Mouse (Mus musculus): ENCODE measurements around the gene Nrf1. TPM values are rescaled to one million over a fixed set of nuclear protein-coding genes. Genes with fewer than 3 reads are reported as not detected.

The Nrf1 gene
- polyA plus RNA-seq, 1 experiment from 2014 or later = 54.6 TPM

GRCm38 (mm10) chr6:30101773-30102415 lies 54.1 kb downstream of the Nrf1 start:
- no peak overlapping the region for H3K4me2 ChIP-seq (ENCODE audit: low read length)
- ATAC-seq = no peak
- H3K4me3 ChIP-seq (replicated peaks; ENCODE audit: low read length) = no peak overlapping the region
- no peak overlapping the region for H3K9ac ChIP-seq (replicated peaks; ENCODE audit: low read depth, low read length)
- 80% methylated on average over 12 of the region's 12 CpGs for WGBS
- no peak overlapping the region for H3K27ac ChIP-seq (ENCODE audit: low read length)
- H3K27me3 ChIP-seq (replicated peaks; ENCODE audit: control insufficient read depth, insufficient read depth, low read length) = no peaks in the 10 kb centered on the region
- no peaks in the 10 kb centered on the region for H3K9me3 ChIP-seq (ENCODE audit: control insufficient read depth, low read length)
- peaks cover 14% of the 10 kb centered on the region for H3K36me3 ChIP-seq (ENCODE audit: control insufficient read depth, insufficient read depth)
- no peaks in the 10 kb centered on the region for H3K4me1 ChIP-seq (replicated peaks; ENCODE audit: control insufficient read depth, insufficient read depth, low read length)

DNA sequence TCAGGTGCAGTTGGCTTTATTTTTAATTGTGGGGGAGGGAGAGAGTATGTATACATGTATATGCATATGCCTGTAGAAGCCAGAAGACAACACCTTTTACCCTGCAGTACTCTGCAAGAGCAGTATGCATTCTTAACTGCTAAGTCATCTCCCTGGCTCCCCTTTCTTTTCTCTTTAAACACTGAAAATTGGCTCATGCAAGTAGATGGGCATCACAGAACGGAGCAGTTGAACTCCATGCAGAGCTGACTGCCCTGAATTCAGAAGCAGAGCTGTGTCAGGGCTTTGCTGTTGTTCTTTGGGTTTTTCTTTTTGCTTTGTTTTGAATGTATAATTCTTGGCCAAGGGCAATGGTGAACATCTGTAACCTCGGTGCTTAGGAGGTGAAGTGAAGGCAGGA lies 58.3 kb downstream of the Nrf1 start:
- ATAC-seq = no peak
- no peak overlapping the region for H3K4me3 ChIP-seq (replicated peaks; ENCODE audit: low read length)
- no peak overlapping the region for H3K4me2 ChIP-seq (ENCODE audit: low read length)
- WGBS = 89% methylated on average over 2 of the region's 2 CpGs
- H3K27me3 ChIP-seq (replicated peaks; ENCODE audit: control insufficient read depth, insufficient read depth, low read length) = no peaks in the 10 kb centered on the region
- H3K9me3 ChIP-seq (ENCODE audit: control insufficient read depth, low read length) = no peaks in the 10 kb centered on the region
- no peak overlapping the region for H3K9ac ChIP-seq (replicated peaks; ENCODE audit: low read depth, low read length)
- no peaks in the 10 kb centered on the region for H3K4me1 ChIP-seq (replicated peaks; ENCODE audit: control insufficient read depth, insufficient read depth, low read length)
- H3K36me3 ChIP-seq (ENCODE audit: control insufficient read depth, insufficient read depth) = peaks cover 11% of the 10 kb centered on the region
- H3K27ac ChIP-seq (ENCODE audit: low read length) = no peak overlapping the region

GRCm38 (mm10) chr6:30107456-30107855 lies 59.7 kb downstream of the Nrf1 start:
- Histone ChIP-seq H3K4me1 (replicated peaks; ENCODE audit: control insufficient read depth, insufficient read depth, low read length) (no peaks in the 10 kb centered on the region), H3K9me3 (ENCODE audit: control insufficient read depth, low read length) (no peaks in the 10 kb centered on the region), H3K27me3 (replicated peaks; ENCODE audit: control insufficient read depth, insufficient read depth, low read length) (no peaks in the 10 kb centered on the region), H3K27ac (ENCODE audit: low read length) (no peak overlapping the region), H3K4me3 (replicated peaks; ENCODE audit: low read length) (no peak overlapping the region), H3K4me2 (ENCODE audit: low read length) (no peak overlapping the region), H3K9ac (replicated peaks; ENCODE audit: low read depth, low read length) (no peak overlapping the region), H3K36me3 (ENCODE audit: control insufficient read depth, insufficient read depth) (peaks cover 7% of the 10 kb centered on the region)
- 82% methylated on average over 2 of the region's 2 CpGs for WGBS
- no peak for ATAC-seq

GRCm38 (mm10) chr6:30109820-30110502 lies 62.2 kb downstream of the Nrf1 start:
- H3K9me3 ChIP-seq (ENCODE audit: control insufficient read depth, low read length) = no peaks in the 10 kb centered on the region
- no peak for ATAC-seq
- no peak overlapping the region for H3K4me2 ChIP-seq (ENCODE audit: low read length)
- H3K4me3 ChIP-seq (replicated peaks; ENCODE audit: low read length) = no peak overlapping the region
- H3K36me3 ChIP-seq (ENCODE audit: control insufficient read depth, insufficient read depth) = peaks cover 5% of the 10 kb centered on the region; the same call in 1 of the 2 replicates
- H3K27me3 ChIP-seq (replicated peaks; ENCODE audit: control insufficient read depth, insufficient read depth, low read length) = no peaks in the 10 kb centered on the region
- no peak overlapping the region for H3K9ac ChIP-seq (replicated peaks; ENCODE audit: low read depth, low read length)
- 91% methylated on average over 10 of the region's 10 CpGs for WGBS
- H3K27ac ChIP-seq (ENCODE audit: low read length) = no peak overlapping the region
- H3K4me1 ChIP-seq (replicated peaks; ENCODE audit: control insufficient read depth, insufficient read depth, low read length) = no peaks in the 10 kb centered on the region

DNA sequence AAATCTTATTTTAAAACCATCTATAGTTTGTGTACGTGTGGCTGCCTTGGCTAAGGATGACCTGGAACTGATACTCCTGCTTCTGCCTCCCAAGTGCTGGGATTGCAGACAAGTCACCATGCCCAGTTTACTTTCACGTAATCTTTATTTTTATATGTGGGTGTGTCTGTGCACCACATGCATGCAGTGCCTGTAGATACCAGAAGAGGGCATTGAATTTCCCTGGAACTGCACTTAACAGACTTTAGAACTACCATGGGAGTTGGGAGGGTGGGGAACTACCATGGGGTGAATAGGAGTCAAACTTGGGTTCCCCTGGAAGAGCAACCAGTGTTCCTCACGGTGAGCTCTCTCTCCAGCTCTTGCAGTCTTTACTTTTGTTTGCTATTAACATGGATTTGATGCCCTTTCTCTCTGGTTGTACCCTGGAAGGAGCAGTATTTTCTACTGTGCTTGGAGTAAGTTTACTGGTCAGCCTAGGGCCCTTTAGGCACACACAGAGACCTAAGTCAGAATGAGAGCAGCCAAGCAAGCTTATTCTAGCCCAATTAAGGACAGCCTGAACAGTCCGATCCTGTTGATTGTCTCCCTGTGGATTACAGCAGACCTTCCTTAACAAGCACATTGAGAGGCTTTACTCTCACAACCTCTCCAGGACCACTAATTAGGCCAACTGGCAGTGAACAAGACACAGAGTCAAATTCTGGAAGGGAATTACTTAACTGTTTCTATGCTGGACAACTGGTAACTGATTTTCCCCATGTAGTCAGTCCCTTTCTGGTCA lies 64.8 kb downstream of the Nrf1 start:
- H3K9ac ChIP-seq (replicated peaks; ENCODE audit: low read depth, low read length) = no peak overlapping the region
- H3K4me2 ChIP-seq (ENCODE audit: low read length) = no peak overlapping the region
- H3K4me1 ChIP-seq (replicated peaks; ENCODE audit: control insufficient read depth, insufficient read depth, low read length) = no peaks in the 10 kb centered on the region
- 57% methylated on average over 4 of the region's 4 CpGs for WGBS
- no peak overlapping the region for H3K4me3 ChIP-seq (replicated peaks; ENCODE audit: low read length)
- H3K9me3 ChIP-seq (ENCODE audit: control insufficient read depth, low read length) = no peaks in the 10 kb centered on the region
- peaks cover 12% of the 10 kb centered on the region for H3K36me3 ChIP-seq (ENCODE audit: control insufficient read depth, insufficient read depth)
- ATAC-seq = peak; percentile 58; the same call in 1 of the 2 replicates
- no peaks in the 10 kb centered on the region for H3K27me3 ChIP-seq (replicated peaks; ENCODE audit: control insufficient read depth, insufficient read depth, low read length)
- no peak overlapping the region for H3K27ac ChIP-seq (ENCODE audit: low read length)

- 94% methylated on average over 2 of the region's 2 CpGs for WGBS
- Histone ChIP-seq H3K4me1 (replicated peaks; ENCODE audit: control insufficient read depth, insufficient read depth, low read length) (no peaks in the 10 kb centered on the region), H3K9ac (replicated peaks; ENCODE audit: low read depth, low read length) (no peak overlapping the region), H3K27ac (ENCODE audit: low read length) (no peak overlapping the region), H3K4me2 (ENCODE audit: low read length) (no peak overlapping the region), H3K9me3 (ENCODE audit: control insufficient read depth, low read length) (no peaks in the 10 kb centered on the region), H3K27me3 (replicated peaks; ENCODE audit: control insufficient read depth, insufficient read depth, low read length) (no peaks in the 10 kb centered on the region), H3K36me3 (ENCODE audit: control insufficient read depth, insufficient read depth) (peaks cover 16% of the 10 kb centered on the region), H3K4me3 (replicated peaks; ENCODE audit: low read length) (no peak overlapping the region)
- no peak for ATAC-seq
These were observed 66.3 kb downstream of the Nrf1 start for GRCm38 (mm10) chr6:30114101-30114500.

- H3K4me2 ChIP-seq (ENCODE audit: low read length) = no peak overlapping the region
- WGBS = 80% methylated on average over 2 of the region's 2 CpGs
- H3K27me3 ChIP-seq (replicated peaks; ENCODE audit: control insufficient read depth, insufficient read depth, low read length) = no peaks in the 10 kb centered on the region
- no peaks in the 10 kb centered on the region for H3K4me1 ChIP-seq (replicated peaks; ENCODE audit: control insufficient read depth, insufficient read depth, low read length)
- H3K27ac ChIP-seq (ENCODE audit: low read length) = no peak overlapping the region
- peaks cover 14% of the 10 kb centered on the region for H3K36me3 ChIP-seq (ENCODE audit: control insufficient read depth, insufficient read depth)
- no peaks in the 10 kb centered on the region for H3K9me3 ChIP-seq (ENCODE audit: control insufficient read depth, low read length)
- ATAC-seq = no peak
- no peak overlapping the region for H3K4me3 ChIP-seq (replicated peaks; ENCODE audit: low read length)
- no peak overlapping the region for H3K9ac ChIP-seq (replicated peaks; ENCODE audit: low read depth, low read length)
These were observed 73.4 kb downstream of the Nrf1 start for GRCm38 (mm10) chr6:30121152-30121551.

GRCm38 (mm10) chr6:30121600-30121999 lies 73.8 kb downstream of the Nrf1 start:
- 71% methylated on average over 1 of the region's 1 CpGs for WGBS
- no peaks in the 10 kb centered on the region for H3K9me3 ChIP-seq (ENCODE audit: control insufficient read depth, low read length)
- H3K4me2 ChIP-seq (ENCODE audit: low read length) = no peak overlapping the region
- H3K4me3 ChIP-seq (replicated peaks; ENCODE audit: low read length) = no peak overlapping the region
- no peak overlapping the region for H3K9ac ChIP-seq (replicated peaks; ENCODE audit: low read depth, low read length)
- no peak overlapping the region for H3K27ac ChIP-seq (ENCODE audit: low read length)
- no peak for ATAC-seq
- H3K27me3 ChIP-seq (replicated peaks; ENCODE audit: control insufficient read depth, insufficient read depth, low read length) = no peaks in the 10 kb centered on the region
- peaks cover 16% of the 10 kb centered on the region for H3K36me3 ChIP-seq (ENCODE audit: control insufficient read depth, insufficient read depth)
- H3K4me1 ChIP-seq (replicated peaks; ENCODE audit: control insufficient read depth, insufficient read depth, low read length) = no peaks in the 10 kb centered on the region

- Histone ChIP-seq H3K4me1 (replicated peaks; ENCODE audit: control insufficient read depth, insufficient read depth, low read length) (no peaks in the 10 kb centered on the region), H3K27me3 (replicated peaks; ENCODE audit: control insufficient read depth, insufficient read depth, low read length) (no peaks in the 10 kb centered on the region), H3K4me2 (ENCODE audit: low read length) (no peak overlapping the region), H3K36me3 (ENCODE audit: control insufficient read depth, insufficient read depth) (peaks cover 20% of the 10 kb centered on the region), H3K9ac (replicated peaks; ENCODE audit: low read depth, low read length) (no peak overlapping the region), H3K27ac (ENCODE audit: low read length) (no peak overlapping the region), H3K4me3 (replicated peaks; ENCODE audit: low read length) (no peak overlapping the region), H3K9me3 (ENCODE audit: control insufficient read depth, low read length) (no peaks in the 10 kb centered on the region)
- ATAC-seq = no peak
- 70% methylated on average over 1 of the region's 1 CpGs for WGBS
These were observed 75.6 kb downstream of the Nrf1 start for GRCm38 (mm10) chr6:30123391-30123790.

All from forebrain, embryonic 16.5 days (tissue).